Mouse (Mus musculus): Measurements from ENCODE around the gene Parp1. TPM values are rescaled to one million over a fixed set of nuclear protein-coding genes. Genes with fewer than 3 reads are reported as not detected.

Parp1 gene
- 10 to 100 TPM; 89.0 to 90.3 TPM for total RNA-seq (2021)
- long read RNA-seq, experiment 1, transcript Parp1-201 (23 exons, 3,873 nt): major isoform, 73 of 94 reads
- long read RNA-seq, experiment 1, partial matches to known transcripts: 10 of 94 reads
- long read RNA-seq, experiment 1, other reads (novel, unspliced or antisense): 11 of 94 reads
- long read RNA-seq, experiment 2, transcript Parp1-201 (23 exons, 3,873 nt): major isoform, 64 of 85 reads
- long read RNA-seq, experiment 2, partial matches to known transcripts: 11 of 85 reads
- long read RNA-seq, experiment 2, other reads (novel, unspliced or antisense): 10 of 85 reads

DNA sequence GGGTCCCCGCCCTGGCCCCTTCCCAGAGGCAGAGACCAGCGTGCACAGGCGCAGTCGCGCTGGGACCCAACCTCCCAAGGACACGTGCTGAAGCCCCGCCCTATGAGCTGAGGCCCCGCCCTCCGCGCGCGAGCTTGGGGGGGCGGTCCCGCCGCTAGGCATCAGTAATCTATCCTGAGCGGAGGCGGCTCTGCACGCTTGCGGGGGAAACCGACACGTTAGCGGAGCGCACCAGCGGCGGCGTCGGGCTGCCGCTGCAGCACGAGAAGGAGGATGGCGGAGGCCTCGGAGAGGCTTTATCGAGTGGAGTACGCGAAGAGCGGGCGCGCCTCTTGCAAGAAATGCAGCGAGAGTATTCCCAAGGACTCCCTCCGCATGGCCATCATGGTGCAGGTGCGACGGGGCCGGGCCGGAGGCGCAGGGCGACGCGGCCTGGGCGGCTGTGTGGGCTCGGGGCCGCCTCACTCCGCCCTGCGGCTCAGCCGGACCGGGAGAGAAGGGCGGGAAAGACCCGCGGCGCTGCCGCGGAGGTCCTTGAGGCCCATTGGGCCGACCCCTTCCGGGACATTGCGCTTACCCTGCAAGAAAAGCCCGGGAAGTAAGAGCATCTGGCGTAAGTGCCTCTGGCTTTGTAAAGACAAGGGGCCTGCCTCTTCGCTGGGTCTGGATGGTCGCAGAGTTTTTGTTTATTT, at the start of gene Parp1:
Parp1 (plus strand) TSS at position 164 of the 692 bp plus-strand sequence.
- DNase-seq (ENCODE audit: extremely low spot score in 1 of 2, low spot score in 2 of 2): peak; percentile 95 to 97
- H3K4me3 ChIP-seq: peak within 1 kb of the TSS; percentile 96
- peak within 1 kb of the TSS; percentile 87 for H3K27ac ChIP-seq
- no peak for TF ChIP-seq CTCF (IDR thresholded peaks at IDR 0.05)
- intact Hi-C loops (cut with DNase I): loop anchor here (2.0 to 5.0 kb wide), 4 partner anchors 73 to 302 kb away; partner anchors contain the start of genes Lin9 and Stum

DNA sequence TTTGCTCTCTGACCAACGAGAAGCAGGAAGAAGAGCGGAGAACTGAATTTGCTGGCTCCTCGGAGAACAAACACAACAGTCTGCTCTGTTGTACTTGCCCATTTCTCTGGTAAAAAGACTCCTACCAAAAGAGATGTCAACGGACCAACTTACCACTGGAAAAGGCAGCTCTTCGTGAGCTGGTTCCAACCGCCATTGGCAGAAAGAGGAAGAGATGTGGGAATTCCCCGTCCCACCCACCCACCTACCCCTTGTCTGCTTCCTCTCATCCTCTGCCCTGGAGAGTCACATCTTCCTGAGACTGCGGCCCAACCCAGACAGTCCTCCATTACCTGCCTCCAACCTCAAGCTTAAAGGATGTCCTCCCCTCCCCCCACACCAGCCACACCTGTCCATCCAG, 49.2 kb upstream of the Parp1 start:
- DNase-seq (ENCODE audit: extremely low spot score in 1 of 2, low spot score in 2 of 2): no peak
- Histone ChIP-seq H3K27ac (no peak overlapping the region), H3K4me3 (no peak overlapping the region)
- TF ChIP-seq CTCF (IDR thresholded peaks at IDR 0.05): no peak
- intact Hi-C loops (cut with DNase I): no loop called here

DNA sequence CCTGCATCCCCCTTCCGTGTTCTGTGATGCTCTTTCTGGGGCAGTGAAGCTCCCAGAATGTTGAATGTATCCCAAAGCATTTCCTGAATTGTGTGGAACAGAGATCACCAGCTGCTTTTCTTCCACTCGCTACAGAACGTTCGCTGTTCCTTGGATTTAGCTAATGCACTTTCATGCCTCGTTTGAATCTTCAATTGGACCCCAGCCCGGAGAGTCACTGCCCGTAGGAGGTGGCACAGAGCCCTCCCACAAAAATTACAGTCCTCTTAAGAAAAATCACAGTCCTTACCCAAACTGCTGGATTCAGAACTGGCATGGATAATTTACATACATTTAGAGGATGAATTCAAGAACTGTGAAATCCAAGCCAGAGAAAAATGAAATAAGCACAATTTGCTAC, 48.5 kb upstream of the Parp1 start:
- H3K27ac ChIP-seq: peak overlapping the region; percentile 64
- peak; percentile 55 to 78 for DNase-seq (ENCODE audit: extremely low spot score in 1 of 2, low spot score in 2 of 2)
- no peak overlapping the region for H3K4me3 ChIP-seq
- intact Hi-C loops (cut with DNase I): loop anchor here (1.0 to 5.0 kb wide), 3 partner anchors 10 to 45 kb away; partner anchors contain the start of gene Stum
- TF ChIP-seq CTCF (IDR thresholded peaks at IDR 0.05): no peak

DNA sequence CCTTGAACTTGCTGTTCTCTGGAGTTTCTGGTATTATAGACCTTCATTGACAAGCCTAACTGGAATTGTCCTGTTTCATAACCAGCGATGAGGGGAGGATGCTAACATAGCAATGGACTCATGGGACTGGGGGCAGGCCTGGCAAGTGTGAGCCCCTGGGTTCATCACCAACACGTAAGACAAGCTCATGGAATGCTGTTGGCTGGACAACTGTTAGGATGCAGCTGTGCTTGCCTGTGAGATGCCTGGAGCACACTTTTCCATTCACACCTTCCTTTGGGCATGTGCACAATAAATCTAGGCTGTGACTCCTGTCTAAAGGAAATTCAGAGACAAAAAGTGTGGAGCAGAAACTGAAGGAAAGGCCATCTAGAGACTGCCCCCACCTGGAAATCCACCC, 45.4 kb upstream of the Parp1 start:
- intact Hi-C loops (cut with DNase I): loop anchor here (5.0 kb wide), 1 partner anchor 41 kb away; the partner anchor contains the start of gene Stum
- Histone ChIP-seq H3K27ac (no peak overlapping the region), H3K4me3 (no peak overlapping the region)
- no peak for TF ChIP-seq CTCF (IDR thresholded peaks at IDR 0.05)
- DNase-seq (ENCODE audit: extremely low spot score in 1 of 2, low spot score in 2 of 2): no peak

DNA sequence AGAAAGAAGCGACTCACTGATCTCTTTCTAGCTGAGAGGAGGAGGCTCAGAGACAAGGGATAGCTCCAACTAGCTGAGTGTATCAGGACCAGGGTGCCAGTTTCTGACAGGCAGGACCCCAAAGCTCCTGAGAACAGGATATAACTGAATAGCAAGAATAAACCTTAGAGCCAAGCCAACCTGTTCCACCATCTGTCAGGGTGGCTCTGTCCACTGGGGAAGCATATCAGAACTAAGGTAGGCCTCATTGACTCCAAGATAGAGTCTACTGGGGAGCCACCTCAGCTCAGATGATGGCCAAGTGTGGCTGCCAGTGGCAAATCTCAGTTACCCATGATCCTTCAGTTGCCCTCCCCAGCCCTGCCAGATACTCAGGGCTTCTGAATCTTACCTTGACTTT, 43.4 kb upstream of the Parp1 start:
- Histone ChIP-seq H3K4me3 (no peak overlapping the region), H3K27ac (no peak overlapping the region)
- intact Hi-C loops (cut with DNase I): no loop called here
- TF ChIP-seq CTCF (IDR thresholded peaks at IDR 0.05): no peak
- no peak for DNase-seq (ENCODE audit: extremely low spot score in 1 of 2, low spot score in 2 of 2)

DNA sequence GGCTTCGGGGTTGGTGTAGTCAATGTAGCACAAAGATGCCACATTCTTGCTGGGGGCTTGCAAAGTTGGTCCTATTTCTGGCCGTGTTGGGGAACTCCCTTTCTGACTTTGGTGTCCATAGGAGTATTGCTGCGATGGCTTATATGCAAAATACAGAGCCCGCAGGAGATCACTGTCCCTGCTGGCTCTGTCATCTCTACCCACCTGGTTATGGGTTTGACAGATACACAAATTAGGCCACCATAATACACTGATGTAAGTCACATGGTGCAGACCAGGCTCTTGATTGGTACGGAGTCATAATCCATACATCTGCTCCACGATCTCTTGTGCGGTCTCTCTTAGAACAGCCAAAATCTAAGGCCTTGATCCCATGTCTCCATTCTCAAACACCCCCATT, 38.9 kb upstream of the Parp1 start:
- H3K4me3 ChIP-seq: no peak overlapping the region
- H3K27ac ChIP-seq: no peak overlapping the region
- TF ChIP-seq CTCF (IDR thresholded peaks at IDR 0.05): no peak
- no peak for DNase-seq (ENCODE audit: extremely low spot score in 1 of 2, low spot score in 2 of 2)
- intact Hi-C loops (cut with DNase I): no loop called here

DNA sequence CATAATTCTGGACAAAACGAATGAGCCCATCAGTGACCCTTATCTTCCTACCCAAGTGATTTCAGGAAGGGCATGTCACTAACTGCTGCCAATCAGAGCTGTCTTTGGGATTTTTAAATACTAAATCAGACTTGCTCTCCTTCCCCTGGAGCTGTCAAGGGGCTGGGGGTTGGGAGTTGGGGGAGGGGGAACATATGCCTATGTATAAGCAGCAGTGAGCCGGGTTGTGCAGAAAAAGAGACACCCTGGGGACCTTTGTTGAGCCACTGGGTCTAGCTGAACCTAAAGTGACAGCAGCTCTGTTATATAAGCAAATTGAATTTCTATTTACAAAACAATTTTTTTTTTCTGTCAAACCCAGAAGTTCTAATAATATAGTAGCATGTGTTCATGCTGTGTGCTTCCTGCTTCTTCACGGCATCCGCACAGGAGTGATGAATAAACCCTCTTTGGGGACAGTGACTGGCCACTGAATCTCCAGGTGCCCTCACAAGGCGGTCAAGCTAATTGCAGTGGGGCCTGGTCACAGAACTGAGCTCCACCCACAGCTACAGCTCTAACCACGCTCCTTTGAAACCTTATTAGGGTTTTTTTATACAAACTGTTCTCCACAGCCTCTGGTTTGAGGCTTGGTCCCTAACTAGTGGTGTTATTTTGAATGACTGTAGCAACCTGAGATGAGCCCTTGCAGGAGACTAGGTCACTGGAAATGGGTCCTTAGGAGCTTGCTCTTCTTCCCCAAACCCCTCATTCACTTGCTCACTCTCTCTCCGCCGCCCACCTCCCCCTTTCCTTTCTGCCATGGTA, 38.1 kb upstream of the Parp1 start:
- intact Hi-C loops (cut with DNase I): no loop called here

DNA sequence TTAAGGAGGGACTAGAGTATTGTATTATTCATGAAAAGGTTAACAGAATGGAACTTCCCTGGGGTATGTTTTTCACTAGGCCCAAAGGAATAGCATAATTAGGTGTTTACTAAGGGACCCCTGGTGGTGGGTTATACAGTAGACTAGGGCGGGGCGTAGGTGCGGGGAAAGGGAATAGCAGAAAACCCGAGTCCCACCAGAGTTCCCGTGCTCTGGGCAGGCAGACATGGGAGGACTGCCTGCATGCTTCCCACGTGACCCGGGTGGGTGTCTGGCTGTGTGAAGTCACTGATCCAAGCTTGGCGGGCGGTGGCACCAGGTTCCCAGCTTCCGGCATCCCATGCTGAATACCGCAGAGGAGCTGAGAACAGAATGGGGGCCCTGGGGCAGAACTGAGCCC, 36.1 kb upstream of the Parp1 start:
- no peak for TF ChIP-seq CTCF (IDR thresholded peaks at IDR 0.05)
- Histone ChIP-seq H3K4me3 (no peak overlapping the region), H3K27ac (no peak overlapping the region)
- intact Hi-C loops (cut with DNase I): no loop called here
- no peak for DNase-seq (ENCODE audit: extremely low spot score in 1 of 2, low spot score in 2 of 2)

More for the DNA sequence above, 38.1 kb upstream of the Parp1 start:
- no peak for TF ChIP-seq CTCF (IDR thresholded peaks at IDR 0.05)
- no peak for DNase-seq (ENCODE audit: extremely low spot score in 1 of 2, low spot score in 2 of 2)
- H3K27ac ChIP-seq: no peak overlapping the region
- no peak overlapping the region for H3K4me3 ChIP-seq

DNA sequence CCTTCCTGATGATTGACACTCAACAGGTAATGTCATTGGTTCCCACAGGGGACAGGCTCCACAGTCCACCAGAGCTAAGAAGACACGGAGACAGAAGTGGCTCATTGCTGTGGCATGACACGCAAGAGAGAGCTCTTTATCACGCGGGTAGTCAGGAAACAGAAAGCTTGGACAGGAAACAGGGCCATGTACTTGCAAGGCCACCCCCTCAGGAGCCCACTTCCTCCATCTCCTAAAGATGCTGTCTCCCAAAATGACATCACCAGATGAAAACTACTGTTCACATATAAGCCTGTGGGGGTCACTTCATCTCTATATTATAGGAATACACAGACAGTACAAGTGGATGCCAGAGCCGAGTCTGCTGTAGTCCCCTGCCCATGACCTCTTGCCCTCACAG, 32.0 kb upstream of the Parp1 start:
- intact Hi-C loops (cut with DNase I): no loop called here
- no peak overlapping the region for H3K4me3 ChIP-seq
- TF ChIP-seq CTCF (IDR thresholded peaks at IDR 0.05): no peak
- peak overlapping the region; percentile 63; the same call in 1 of the 2 replicates for H3K27ac ChIP-seq
- no peak for DNase-seq (ENCODE audit: extremely low spot score in 1 of 2, low spot score in 2 of 2)

DNA sequence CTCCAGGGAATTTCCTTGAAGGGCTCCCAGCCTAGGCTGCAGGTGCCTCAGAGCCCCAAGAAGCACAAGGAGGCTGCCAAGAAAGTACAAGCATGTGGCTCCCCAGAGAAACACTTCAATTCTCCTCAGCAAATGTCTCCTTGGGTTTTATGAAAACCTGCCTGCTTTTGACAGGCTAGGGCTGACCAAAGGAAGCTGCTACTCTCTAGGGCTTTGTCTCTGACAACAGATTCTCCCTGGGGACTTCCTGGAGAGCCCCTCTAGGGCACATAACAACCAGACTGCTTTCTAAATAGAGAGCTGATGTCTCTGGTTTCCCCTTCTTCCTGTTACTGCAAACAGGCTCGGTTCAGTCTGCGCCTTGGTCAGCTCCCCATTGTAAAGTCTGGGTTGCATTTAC, 27.5 kb upstream of the Parp1 start:
- DNase-seq (ENCODE audit: extremely low spot score in 1 of 2, low spot score in 2 of 2): no peak
- intact Hi-C loops (cut with DNase I): no loop called here
- no peak for TF ChIP-seq CTCF (IDR thresholded peaks at IDR 0.05)
- H3K27ac ChIP-seq: peak overlapping the region; percentile 41; the same call in 1 of the 2 replicates
- H3K4me3 ChIP-seq: no peak overlapping the region

DNA sequence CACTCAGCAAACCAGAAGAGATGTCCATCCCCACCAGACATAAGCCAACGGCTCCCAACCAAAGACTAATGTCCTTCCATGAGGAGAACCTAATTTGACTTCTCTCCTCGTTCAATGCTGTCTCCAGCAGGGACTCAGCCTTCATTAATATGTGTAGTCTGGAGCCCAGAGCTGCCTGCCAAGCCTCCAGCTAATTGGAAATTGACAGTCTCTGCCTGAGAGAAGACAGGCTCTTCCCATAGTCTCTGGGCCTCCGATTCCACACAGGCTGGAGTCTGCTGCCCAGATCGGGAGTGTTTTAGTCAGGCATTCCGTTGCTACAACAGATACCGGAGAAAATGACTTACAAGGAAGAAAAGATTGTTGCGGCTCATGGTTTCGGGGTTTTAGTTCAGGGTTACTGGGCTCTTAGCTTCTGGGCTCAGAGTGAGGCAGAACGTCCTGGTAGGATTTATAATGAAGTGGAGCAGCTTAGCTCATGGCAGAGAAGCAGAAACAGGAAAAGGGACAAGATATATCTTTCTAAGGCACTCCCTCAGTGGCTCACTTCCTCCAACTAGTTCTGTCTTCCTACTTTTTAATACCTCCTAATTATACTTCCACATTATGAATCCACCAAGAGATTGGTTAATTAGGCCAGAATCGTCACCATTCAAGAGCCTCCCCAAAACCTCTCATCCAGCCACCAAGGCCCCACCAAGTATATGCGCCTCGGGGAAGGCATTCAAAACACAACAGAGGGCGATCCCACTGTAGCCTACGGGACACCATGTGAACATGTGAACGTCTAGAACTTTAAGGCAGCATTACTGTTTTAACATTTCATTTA, 26.6 kb upstream of the Parp1 start:
- Histone ChIP-seq H3K4me3 (no peak overlapping the region), H3K27ac (peak overlapping the region; percentile 36; the same call in 1 of the 2 replicates)
- no peak for DNase-seq (ENCODE audit: extremely low spot score in 1 of 2, low spot score in 2 of 2)
- no peak for TF ChIP-seq CTCF (IDR thresholded peaks at IDR 0.05)
- intact Hi-C loops (cut with DNase I): no loop called here

Measured in left cerebral cortex, adult 2 months (tissue).